Mouse (Mus musculus): Measurements from ENCODE around the gene Ndufb7.
"Not testable (repeated sequence)": the region's sequence is repeated elsewhere in the genome, so short reads cannot be mapped to it uniquely, and the experiment has no call there.

The Ndufb7 gene

DNA sequence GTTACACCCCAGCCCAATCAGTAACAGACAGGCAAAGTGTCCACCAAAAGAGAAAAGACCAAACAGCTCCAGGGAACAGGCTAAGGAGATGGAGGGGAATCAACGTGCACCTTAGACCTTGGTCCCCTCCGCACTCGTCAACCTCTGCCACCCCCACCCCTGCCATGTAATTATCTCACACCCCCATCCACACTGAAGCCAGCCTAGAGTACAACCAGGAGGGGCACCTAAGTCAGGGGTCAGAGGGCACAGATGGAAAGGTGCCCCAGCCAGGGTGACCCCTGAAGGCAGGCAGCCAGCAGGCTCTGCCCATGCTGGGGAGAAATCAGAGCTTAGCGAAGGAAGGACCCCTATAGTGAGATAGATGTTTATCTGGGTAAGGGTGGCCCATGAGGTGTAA lies 10.4 kb downstream of the Ndufb7 start:
- DNase-seq: peak; percentile 23

DNA sequence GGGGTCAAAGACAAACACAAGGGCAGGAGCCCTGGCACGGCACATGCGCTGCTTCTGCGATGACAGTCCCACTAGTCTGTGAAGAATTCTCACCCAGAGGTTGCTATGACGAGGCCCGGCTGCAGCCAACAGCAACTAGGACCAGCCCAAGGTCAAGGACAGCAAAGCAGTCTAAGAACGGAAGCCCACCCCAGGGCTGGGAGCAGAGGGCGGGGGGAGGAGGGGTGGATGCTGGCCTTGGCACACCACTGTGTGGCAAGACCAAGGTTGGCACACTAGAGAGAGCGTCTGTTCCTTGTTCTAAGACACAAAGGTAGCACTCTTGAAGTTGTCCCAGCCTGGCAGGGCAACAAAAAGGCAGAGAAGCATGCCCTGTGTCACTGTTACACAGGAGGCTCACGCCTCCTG lies 10.9 kb downstream of the Ndufb7 start:
- DNase-seq: peak; percentile 39

DNA sequence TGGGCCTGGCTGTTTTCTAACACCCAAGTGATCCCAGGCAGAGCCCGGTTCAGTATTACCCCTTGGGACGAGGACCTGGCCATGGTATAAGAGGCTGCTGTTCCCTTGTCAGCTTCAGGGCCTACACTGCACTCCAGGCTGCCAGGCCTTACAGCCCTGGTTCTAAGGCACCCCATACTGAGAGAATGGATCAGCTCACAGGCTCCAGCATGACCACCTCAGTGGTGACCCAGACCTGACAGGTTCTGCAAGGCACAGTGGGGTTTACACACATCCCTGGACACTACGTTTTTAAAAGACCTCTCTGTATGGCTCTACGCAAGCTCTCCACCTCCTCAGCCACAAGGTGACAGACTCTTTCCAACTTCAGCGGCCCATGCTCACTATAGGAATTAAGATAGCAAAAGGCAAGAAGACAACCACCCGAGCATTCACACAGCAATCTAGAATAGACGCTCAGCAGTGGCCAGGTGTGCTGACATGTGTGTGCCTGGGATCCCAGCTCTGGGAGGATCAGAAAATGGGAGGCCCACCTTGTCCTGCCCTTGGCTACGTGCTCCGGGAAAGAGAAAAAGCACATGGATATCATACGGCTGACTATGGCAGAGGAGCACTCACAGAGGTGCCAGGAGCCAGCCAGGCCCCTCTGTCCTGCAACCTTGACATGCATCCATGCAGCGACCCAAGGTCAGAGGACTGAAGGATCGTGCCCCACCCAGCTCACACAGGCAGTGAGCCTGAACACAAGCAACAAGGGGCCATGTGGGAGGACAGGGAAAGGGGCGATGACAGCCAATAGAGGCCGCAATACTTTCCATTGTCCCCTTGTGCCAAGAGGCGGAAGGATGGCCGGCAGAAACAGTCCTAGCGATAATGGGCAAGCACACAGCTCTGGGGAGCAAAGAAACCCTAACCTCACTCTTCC lies 11.9 kb downstream of the Ndufb7 start:
- peak; percentile 19 for DNase-seq

DNA sequence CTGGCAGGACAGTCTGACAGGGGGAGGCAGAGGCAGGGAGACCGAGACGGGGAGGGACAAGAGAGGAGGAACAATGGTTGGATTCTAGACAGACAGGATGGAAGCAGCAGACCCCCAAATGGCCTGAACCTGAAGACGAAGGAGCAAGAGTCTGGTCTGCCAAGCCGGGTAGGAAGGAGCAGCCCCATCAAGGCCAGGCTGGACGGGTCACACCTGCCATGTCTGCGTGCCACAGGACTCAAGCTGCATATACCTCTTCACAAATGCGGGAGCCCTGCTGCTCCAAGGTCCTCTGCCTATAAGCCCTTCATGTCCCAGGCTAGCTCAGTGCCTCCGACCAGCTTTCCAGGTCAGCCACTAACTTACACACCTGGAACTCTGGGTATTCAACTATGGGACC lies 13.2 kb downstream of the Ndufb7 start:
- DNase-seq: peak; percentile 7

- peak; percentile 31 for DNase-seq
These were observed 14.4 kb downstream of the Ndufb7 start for GRCm38 (mm10) chr8:83580826-83581225.

DNA sequence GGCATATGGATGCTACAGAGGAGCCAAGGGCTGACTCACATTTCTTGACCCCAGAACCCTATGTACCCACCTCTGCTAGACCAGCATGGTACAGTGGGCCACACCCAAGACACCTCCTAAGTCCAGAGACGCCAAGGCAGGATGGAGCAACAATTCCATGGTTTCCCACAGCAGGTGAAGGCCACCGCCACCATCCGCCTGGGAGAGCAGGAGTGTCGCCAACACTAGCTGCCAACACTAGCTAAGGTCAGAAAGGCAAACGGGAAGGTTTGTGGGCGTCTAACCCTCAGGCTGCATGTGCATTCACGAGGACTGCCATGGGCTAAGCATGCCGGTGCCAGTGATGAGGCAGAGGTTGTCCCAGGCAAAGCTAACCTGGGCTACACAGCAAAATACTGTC lies 15.8 kb downstream of the Ndufb7 start:
- DNase-seq: peak; percentile 50

DNA sequence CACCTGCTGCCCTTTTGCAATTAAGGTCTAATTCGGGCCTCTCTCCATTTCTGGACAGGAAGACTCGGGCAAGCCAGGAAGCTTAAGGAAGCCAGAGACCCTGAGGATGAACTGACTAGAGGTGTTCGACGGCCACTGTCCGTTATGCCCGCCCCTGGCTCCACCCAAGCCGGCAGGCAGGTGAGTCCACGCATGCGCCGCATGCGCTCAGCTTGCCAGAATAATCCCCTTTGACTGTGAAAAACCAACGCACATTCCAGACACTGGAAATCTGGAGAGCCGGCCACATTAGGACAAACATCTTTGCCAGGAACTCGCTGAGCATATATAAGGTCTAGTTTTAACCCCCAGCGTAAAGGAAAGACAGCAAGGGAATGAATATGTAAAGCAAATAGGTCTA lies 16.8 kb downstream of the Ndufb7 start:
- peak; percentile 12 for DNase-seq

DNA sequence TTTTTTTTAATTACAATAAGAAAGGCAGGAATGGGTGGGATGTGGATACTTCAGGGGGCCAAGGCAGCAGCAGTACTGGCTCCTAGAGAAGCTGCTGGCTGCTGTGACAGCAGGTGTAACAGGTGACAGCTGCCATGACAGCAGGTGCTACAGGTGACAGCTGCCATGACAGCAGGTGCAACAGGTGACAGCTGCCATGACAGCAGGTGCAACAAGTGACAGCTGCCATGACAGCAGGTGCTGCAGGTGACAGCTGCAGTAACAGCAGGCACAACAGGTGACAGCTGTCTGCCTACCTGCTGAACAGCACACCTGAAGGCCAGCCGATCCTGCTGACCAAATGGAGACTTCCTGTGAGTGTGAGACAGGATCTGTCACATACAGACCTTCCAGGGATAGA lies 18.3 kb downstream of the Ndufb7 start:
- peak; percentile 53 for DNase-seq

DNA sequence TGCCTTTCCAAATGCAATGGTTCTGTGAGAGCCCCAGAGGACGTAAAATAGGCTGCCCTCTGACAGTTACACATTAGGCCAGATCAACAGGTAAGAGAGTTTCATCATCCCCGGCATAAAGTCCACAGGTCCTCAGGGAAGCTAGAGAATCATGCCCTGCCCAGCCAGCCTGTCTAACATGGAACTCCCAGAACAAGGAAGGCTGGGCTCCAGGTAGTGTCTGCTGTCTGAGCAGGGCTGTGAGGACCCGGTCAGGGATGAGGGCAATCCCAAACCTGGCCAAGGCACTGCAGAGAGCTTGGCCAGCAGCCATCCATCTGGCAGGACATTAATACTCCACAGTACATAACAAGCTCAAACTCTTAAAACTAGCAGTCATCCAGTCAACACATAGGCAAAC lies 18.9 kb downstream of the Ndufb7 start:
- peak; percentile 73 for DNase-seq

GRCm38 (mm10) chr8:83587644-83588043 lies 21.2 kb downstream of the Ndufb7 start:
- no peak for DNase-seq

DNA sequence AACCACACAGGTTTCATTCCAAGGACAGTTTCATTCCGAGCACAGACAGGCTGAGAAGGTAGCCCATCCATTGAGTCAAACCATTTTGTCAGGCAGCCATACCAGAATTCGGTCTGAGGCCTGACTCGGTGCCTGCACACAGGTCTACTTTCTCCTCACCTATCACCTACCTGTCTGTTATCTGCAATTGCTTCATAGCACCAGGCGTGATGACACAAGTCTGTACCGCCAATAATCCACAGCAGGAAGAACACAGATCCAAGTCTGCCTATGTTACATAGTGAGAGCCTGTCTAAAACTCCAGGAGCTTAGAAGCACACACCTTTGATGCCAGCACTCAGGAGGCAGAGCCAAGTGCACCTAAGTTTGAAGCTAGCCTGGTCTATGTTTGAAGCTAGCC lies 22.4 kb downstream of the Ndufb7 start:
- DNase-seq: no peak

- DNase-seq: no peak
These were observed 24.1 kb downstream of the Ndufb7 start for GRCm38 (mm10) chr8:83590488-83591023.

DNA sequence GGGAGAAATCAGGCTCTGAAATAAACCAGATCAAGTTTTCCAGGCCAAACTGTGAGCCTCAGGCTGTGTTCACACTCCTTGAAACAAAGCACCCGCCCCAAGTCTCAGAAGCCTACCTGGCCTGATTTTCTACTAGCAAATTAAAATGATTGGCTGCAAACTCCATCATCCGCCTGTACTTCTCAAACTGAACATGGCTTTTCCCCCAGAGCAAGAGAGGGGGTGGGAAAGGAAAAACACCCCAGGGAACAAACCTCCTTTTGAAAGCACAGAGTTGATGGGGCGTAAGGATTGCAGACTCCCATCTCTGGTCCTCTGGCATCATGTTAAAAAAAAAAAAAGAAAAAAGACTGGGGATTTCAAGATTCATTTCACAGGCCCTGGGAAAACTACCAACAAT lies 26.2 kb downstream of the Ndufb7 start:
- DNase-seq: no peak

DNA sequence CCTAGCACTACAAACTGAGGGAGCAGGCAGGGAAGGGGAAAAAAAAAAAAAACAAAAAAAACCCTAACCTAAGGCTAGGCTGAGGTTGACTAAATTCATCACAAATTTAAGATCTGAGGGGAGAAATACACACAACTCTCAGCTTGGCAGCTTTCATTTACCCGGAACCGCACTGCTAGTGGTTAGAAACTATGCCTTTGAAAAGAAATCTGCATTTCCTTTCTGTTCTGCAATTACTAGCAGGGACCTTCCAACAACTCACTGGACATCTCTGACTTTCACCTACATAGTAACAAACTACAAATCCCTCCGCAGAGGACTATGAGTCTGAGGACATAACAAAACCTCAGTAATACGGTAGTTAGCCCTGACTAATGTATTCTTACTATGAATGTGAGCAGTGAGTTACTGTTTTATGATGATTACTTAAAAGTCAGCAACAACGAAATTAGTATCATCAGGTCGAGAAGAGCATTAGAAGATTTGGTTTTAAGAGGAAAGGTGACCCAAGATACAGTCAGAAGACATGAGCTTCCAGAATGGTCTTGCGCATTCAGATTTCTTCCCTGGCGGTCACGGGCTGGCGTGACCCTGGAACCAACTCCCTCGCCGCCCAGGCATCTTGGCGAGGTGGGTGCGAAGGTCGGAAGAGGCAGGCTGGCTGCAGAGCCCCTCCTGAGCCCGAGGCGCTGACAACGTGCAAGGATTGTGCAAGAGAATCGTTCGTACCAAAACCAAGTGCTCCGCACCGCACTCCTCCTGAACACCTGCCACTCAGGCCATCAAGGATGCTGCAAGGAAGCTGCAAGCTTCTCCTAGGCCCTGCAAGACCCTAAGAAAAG lies 27.1 kb downstream of the Ndufb7 start:
- no peak for DNase-seq

- peak; percentile 99 for DNase-seq
These were observed 27.9 kb downstream of the Ndufb7 start for GRCm38 (mm10) chr8:83594167-83595049.

- not testable (repeated sequence) for DNase-seq
These were observed 28.5 kb downstream of the Ndufb7 start for GRCm38 (mm10) chr8:83595050-83595345.

GRCm38 (mm10) chr8:83596369-83596768 lies 29.9 kb downstream of the Ndufb7 start:
- DNase-seq: no peak

DNA sequence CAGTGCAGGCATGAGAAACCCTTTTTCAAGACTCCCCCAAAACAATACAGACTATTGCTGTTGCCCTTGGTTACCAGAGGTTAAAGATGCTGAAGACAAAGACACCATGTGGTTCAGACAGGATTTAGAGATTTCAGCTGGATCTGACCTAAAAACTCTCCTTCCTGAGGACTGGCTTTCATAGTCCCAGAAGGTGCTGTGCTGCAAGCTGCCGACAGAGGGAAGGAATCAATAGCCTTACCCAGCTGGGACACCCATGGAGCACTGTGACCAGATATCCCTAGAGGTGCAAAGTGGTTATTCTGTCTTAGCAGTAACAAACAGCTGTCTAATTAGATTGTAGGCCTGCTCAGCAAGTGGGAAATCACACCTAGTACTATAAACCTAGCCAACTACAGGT lies 31.7 kb downstream of the Ndufb7 start:
- no peak for DNase-seq

DNA sequence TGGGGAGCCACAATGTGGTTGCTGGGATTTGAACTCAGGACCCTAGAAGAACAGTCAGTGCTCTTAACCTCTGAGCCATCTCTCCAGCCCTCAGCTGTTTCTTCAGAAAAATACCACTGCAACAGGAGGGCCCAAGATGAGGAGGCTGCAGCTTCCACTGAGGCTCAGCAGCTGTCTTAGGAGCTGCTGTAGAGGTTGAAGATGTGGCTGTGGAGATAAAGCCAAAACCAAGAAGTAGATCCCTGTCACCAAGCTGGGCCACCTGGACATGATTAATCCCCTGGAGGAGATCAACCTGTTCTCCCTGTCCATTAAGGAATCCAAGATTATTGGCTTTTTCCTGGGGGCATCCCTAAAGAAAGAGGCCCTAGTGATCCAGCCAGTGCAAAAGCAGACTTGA lies 33.3 kb downstream of the Ndufb7 start:
- DNase-seq: no peak

GRCm38 (mm10) chr8:83602650-83603029 lies 36.2 kb downstream of the Ndufb7 start:
- no peak for DNase-seq

GRCm38 (mm10) chr8:83607661-83608397 lies 41.4 kb downstream of the Ndufb7 start, which contains the start of the genes Tecr and Dnajb1:
Tecr (minus strand) TSS chr8:83607971.
Dnajb1 (plus strand) TSS chr8:83608193.
- peak; percentile 100 for DNase-seq

DNA sequence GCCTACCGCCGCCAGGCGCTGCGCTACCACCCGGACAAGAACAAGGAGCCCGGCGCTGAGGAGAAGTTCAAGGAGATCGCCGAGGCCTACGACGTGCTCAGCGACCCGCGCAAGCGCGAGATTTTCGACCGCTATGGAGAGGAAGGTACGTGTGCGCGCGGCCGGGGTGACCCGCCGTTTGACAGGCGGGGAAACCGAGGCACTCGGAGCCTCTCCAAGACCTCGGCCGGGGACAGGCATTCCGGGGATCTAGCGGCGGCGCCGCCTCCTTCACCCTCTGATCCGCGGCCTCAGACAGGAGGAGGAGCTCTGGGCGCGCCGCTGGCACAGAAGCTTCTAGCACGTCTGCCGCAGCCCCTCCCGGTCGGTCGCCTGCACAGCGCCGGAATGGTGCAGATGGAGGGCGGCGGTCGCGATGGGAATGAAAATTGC lies 41.9 kb downstream of the Ndufb7 start:
- no peak for DNase-seq

Measured in cerebellum, adult 9-11 months (tissue).